Mouse (Mus musculus): ENCODE results near the gene Fam49a. TPM values are rescaled to one million over a fixed set of nuclear protein-coding genes. Genes with fewer than 3 reads are reported as not detected.
"Not testable (repeated sequence)": the region's sequence is repeated elsewhere in the genome, so short reads cannot be mapped to it uniquely, and the experiment has no call there.

Fam49a gene
- polyA plus RNA-seq, 1 experiment from 2014 or later: 22.4 TPM

GRCm38 (mm10) chr12:12323616-12324223 lies 61.8 kb downstream of the Fam49a start:
- Histone ChIP-seq H3K9me3 (replicated peaks; ENCODE audit: control insufficient read depth, low read length) (no peaks in the 10 kb centered on the region), H3K27ac (ENCODE audit: low read length) (no peak overlapping the region), H3K36me3 (ENCODE audit: control insufficient read depth, insufficient read depth) (no peaks in the 10 kb centered on the region; the same call in 1 of the 2 replicates), H3K4me2 (ENCODE audit: low read depth, low read length) (peak overlapping the region; percentile 60), H3K4me1 (ENCODE audit: control insufficient read depth, insufficient read depth, low read length) (no peaks in the 10 kb centered on the region), H3K27me3 (ENCODE audit: control insufficient read depth, insufficient read depth, low read length) (no peaks in the 10 kb centered on the region), H3K4me3 (ENCODE audit: low read length) (peak overlapping the region; percentile 32), H3K9ac (ENCODE audit: low read length) (peak overlapping the region; percentile 30; the same call in 1 of the 2 replicates)
- 22% methylated on average over 18 of the region's 18 CpGs for WGBS
- ATAC-seq (replicated peaks; ENCODE audit: extremely low read depth, insufficient read depth, low FRiP score): peak; percentile 75

- peak overlapping the region; percentile 60; the same call in 1 of the 2 replicates for H3K4me2 ChIP-seq (ENCODE audit: low read depth, low read length)
- H3K27ac ChIP-seq (ENCODE audit: low read length); H3K9me3 ChIP-seq (replicated peaks; ENCODE audit: control insufficient read depth, low read length); H3K9ac ChIP-seq (ENCODE audit: low read length); H3K4me3 ChIP-seq (ENCODE audit: low read length); H3K27me3 ChIP-seq (ENCODE audit: control insufficient read depth, insufficient read depth, low read length); ATAC-seq (replicated peaks; ENCODE audit: extremely low read depth, insufficient read depth, low FRiP score); H3K36me3 ChIP-seq (ENCODE audit: control insufficient read depth, insufficient read depth); H3K4me1 ChIP-seq (ENCODE audit: control insufficient read depth, insufficient read depth, low read length): not testable (repeated sequence)
- 84% methylated on average over 22 of the region's 22 CpGs for WGBS
Measured at GRCm38 (mm10) chr12:12324266-12324665, 62.3 kb downstream of the Fam49a start.

- H3K27ac ChIP-seq (ENCODE audit: low read length): no peak overlapping the region
- no peaks in the 10 kb centered on the region for H3K36me3 ChIP-seq (ENCODE audit: control insufficient read depth, insufficient read depth)
- no peak for ATAC-seq (replicated peaks; ENCODE audit: extremely low read depth, insufficient read depth, low FRiP score)
- H3K4me3 ChIP-seq (ENCODE audit: low read length): no peak overlapping the region
- no peaks in the 10 kb centered on the region for H3K9me3 ChIP-seq (replicated peaks; ENCODE audit: control insufficient read depth, low read length)
- no peak overlapping the region for H3K4me2 ChIP-seq (ENCODE audit: low read depth, low read length)
- 86% methylated on average over 11 of the region's 11 CpGs for WGBS
- no peaks in the 10 kb centered on the region for H3K27me3 ChIP-seq (ENCODE audit: control insufficient read depth, insufficient read depth, low read length)
- no peak overlapping the region for H3K9ac ChIP-seq (ENCODE audit: low read length)
- no peaks in the 10 kb centered on the region for H3K4me1 ChIP-seq (ENCODE audit: control insufficient read depth, insufficient read depth, low read length)
Measured at GRCm38 (mm10) chr12:12333526-12334310, 71.8 kb downstream of the Fam49a start.

- Histone ChIP-seq H3K4me3 (ENCODE audit: low read length) (no peak overlapping the region), H3K27ac (ENCODE audit: low read length) (no peak overlapping the region), H3K4me2 (ENCODE audit: low read depth, low read length) (no peak overlapping the region), H3K4me1 (ENCODE audit: control insufficient read depth, insufficient read depth, low read length) (no peaks in the 10 kb centered on the region), H3K27me3 (ENCODE audit: control insufficient read depth, insufficient read depth, low read length) (no peaks in the 10 kb centered on the region), H3K36me3 (ENCODE audit: control insufficient read depth, insufficient read depth) (no peaks in the 10 kb centered on the region), H3K9ac (ENCODE audit: low read length) (no peak overlapping the region), H3K9me3 (replicated peaks; ENCODE audit: control insufficient read depth, low read length) (no peaks in the 10 kb centered on the region)
- WGBS: 71% methylated on average over 5 of the region's 5 CpGs
- no peak for ATAC-seq (replicated peaks; ENCODE audit: extremely low read depth, insufficient read depth, low FRiP score)
Measured at GRCm38 (mm10) chr12:12334486-12334885, 72.5 kb downstream of the Fam49a start.

- Histone ChIP-seq H3K4me3 (ENCODE audit: low read length) (no peak overlapping the region), H3K4me1 (ENCODE audit: control insufficient read depth, insufficient read depth, low read length) (no peaks in the 10 kb centered on the region), H3K9ac (ENCODE audit: low read length) (no peak overlapping the region), H3K36me3 (ENCODE audit: control insufficient read depth, insufficient read depth) (no peaks in the 10 kb centered on the region), H3K4me2 (ENCODE audit: low read depth, low read length) (no peak overlapping the region), H3K27ac (ENCODE audit: low read length) (no peak overlapping the region), H3K27me3 (ENCODE audit: control insufficient read depth, insufficient read depth, low read length) (no peaks in the 10 kb centered on the region), H3K9me3 (replicated peaks; ENCODE audit: control insufficient read depth, low read length) (no peaks in the 10 kb centered on the region)
- WGBS: 83% methylated on average over 7 of the region's 7 CpGs
- no peak for ATAC-seq (replicated peaks; ENCODE audit: extremely low read depth, insufficient read depth, low FRiP score)
Measured at GRCm38 (mm10) chr12:12335566-12335965, 73.6 kb downstream of the Fam49a start.

- H3K36me3 ChIP-seq (ENCODE audit: control insufficient read depth, insufficient read depth): no peaks in the 10 kb centered on the region
- H3K27ac ChIP-seq (ENCODE audit: low read length): no peak overlapping the region
- H3K4me1 ChIP-seq (ENCODE audit: control insufficient read depth, insufficient read depth, low read length): no peaks in the 10 kb centered on the region
- no peak overlapping the region for H3K9ac ChIP-seq (ENCODE audit: low read length)
- H3K9me3 ChIP-seq (replicated peaks; ENCODE audit: control insufficient read depth, low read length): no peaks in the 10 kb centered on the region
- no peaks in the 10 kb centered on the region for H3K27me3 ChIP-seq (ENCODE audit: control insufficient read depth, insufficient read depth, low read length)
- WGBS: 84% methylated on average over 6 of the region's 6 CpGs
- ATAC-seq (replicated peaks; ENCODE audit: extremely low read depth, insufficient read depth, low FRiP score): no peak
- no peak overlapping the region for H3K4me3 ChIP-seq (ENCODE audit: low read length)
- H3K4me2 ChIP-seq (ENCODE audit: low read depth, low read length): no peak overlapping the region
Measured at GRCm38 (mm10) chr12:12337378-12337777, 75.4 kb downstream of the Fam49a start.

- Histone ChIP-seq H3K9me3 (replicated peaks; ENCODE audit: control insufficient read depth, low read length) (no peaks in the 10 kb centered on the region), H3K9ac (ENCODE audit: low read length) (no peak overlapping the region), H3K4me3 (ENCODE audit: low read length) (no peak overlapping the region), H3K4me2 (ENCODE audit: low read depth, low read length) (no peak overlapping the region), H3K36me3 (ENCODE audit: control insufficient read depth, insufficient read depth) (no peaks in the 10 kb centered on the region), H3K4me1 (ENCODE audit: control insufficient read depth, insufficient read depth, low read length) (no peaks in the 10 kb centered on the region), H3K27ac (ENCODE audit: low read length) (no peak overlapping the region), H3K27me3 (ENCODE audit: control insufficient read depth, insufficient read depth, low read length) (no peaks in the 10 kb centered on the region)
- no peak for ATAC-seq (replicated peaks; ENCODE audit: extremely low read depth, insufficient read depth, low FRiP score)
- whole genome bisulfite sequencing: 94% methylated on average over 2 of the region's 2 CpGs
Measured at GRCm38 (mm10) chr12:12343320-12343719, 81.4 kb downstream of the Fam49a start.

- Histone ChIP-seq H3K9me3 (replicated peaks; ENCODE audit: control insufficient read depth, low read length) (no peaks in the 10 kb centered on the region), H3K4me2 (ENCODE audit: low read depth, low read length) (no peak overlapping the region), H3K4me1 (ENCODE audit: control insufficient read depth, insufficient read depth, low read length) (peaks cover 14% of the 10 kb centered on the region), H3K9ac (ENCODE audit: low read length) (no peak overlapping the region), H3K27ac (ENCODE audit: low read length) (no peak overlapping the region), H3K4me3 (ENCODE audit: low read length) (no peak overlapping the region), H3K27me3 (ENCODE audit: control insufficient read depth, insufficient read depth, low read length) (no peaks in the 10 kb centered on the region), H3K36me3 (ENCODE audit: control insufficient read depth, insufficient read depth) (no peaks in the 10 kb centered on the region)
- ATAC-seq (replicated peaks; ENCODE audit: extremely low read depth, insufficient read depth, low FRiP score): no peak
- WGBS: 91% methylated on average over 2 of the region's 2 CpGs
Measured at GRCm38 (mm10) chr12:12348625-12349024, 86.7 kb downstream of the Fam49a start.

GRCm38 (mm10) chr12:12349645-12350288 lies 87.8 kb downstream of the Fam49a start:
- 69% methylated on average over 6 of the region's 6 CpGs for WGBS

More at GRCm38 (mm10) chr12:12349645-12350288, 87.8 kb downstream of the Fam49a start:
- H3K36me3 ChIP-seq (ENCODE audit: control insufficient read depth, insufficient read depth): no peaks in the 10 kb centered on the region
- H3K27ac ChIP-seq (ENCODE audit: low read length): no peak overlapping the region
- H3K9ac ChIP-seq (ENCODE audit: low read length): no peak overlapping the region
- H3K4me2 ChIP-seq (ENCODE audit: low read depth, low read length): no peak overlapping the region
- no peaks in the 10 kb centered on the region for H3K9me3 ChIP-seq (replicated peaks; ENCODE audit: control insufficient read depth, low read length)
- no peaks in the 10 kb centered on the region for H3K27me3 ChIP-seq (ENCODE audit: control insufficient read depth, insufficient read depth, low read length)
- H3K4me1 ChIP-seq (ENCODE audit: control insufficient read depth, insufficient read depth, low read length): peaks cover 14% of the 10 kb centered on the region
- no peak for ATAC-seq (replicated peaks; ENCODE audit: extremely low read depth, insufficient read depth, low FRiP score)
- no peak overlapping the region for H3K4me3 ChIP-seq (ENCODE audit: low read length)
